Mouse (Mus musculus) limb, embryonic 11.5 days (tissue): ENCODE measurements around the gene Eml3. TPM values are rescaled to one million over a fixed set of nuclear protein-coding genes. Genes with fewer than 3 reads are reported as not detected.
A peak's percentile ranks its signal among the peaks of the same experiment; 100 is the strongest.

ENCODE experiments used
- ATAC-seq: fragments of 200-750 bp; cut with Nextera tagmentation; 2 replicates; pipeline ENCODE4 v1.8.0; 2017; ENCODE audit warnings: low read depth; ENCODE audit not compliant: insufficient number of reproducible peaks, low FRiP score, low TSS enrichment
- DNase-seq: peaks from one replicate; pipeline ENCODE4 v3.0.0-alpha.2; 2015; ENCODE audit warnings: low spot score
- H3K27ac ChIP-seq: fragments of 300-500 bp; sonication (generic); replicated peaks from 2 replicates; pipeline ENCODE4 v1.5.1; 2014; ENCODE audit warnings: low read depth, mild to moderate bottlenecking, low read length
- H3K27me3 ChIP-seq: fragments of 300-500 bp; sonication (generic); 2 replicates; pipeline ENCODE4 v1.6.1; 2014; ENCODE audit warnings: mild to moderate bottlenecking, low read length, mixed read lengths; ENCODE audit not compliant: control insufficient read depth, insufficient read depth
- H3K36me3 ChIP-seq: fragments of 300-500 bp; sonication (generic); 2 replicates; pipeline ENCODE4 v1.6.1; 2014; ENCODE audit warnings: mild to moderate bottlenecking, low read length, moderate library complexity, mixed read lengths; ENCODE audit not compliant: control insufficient read depth, insufficient read depth
- H3K4me1 ChIP-seq: fragments of 300-500 bp; sonication (generic); 2 replicates; pipeline ENCODE4 v1.6.1; 2014; ENCODE audit warnings: low read length, mixed read lengths; ENCODE audit not compliant: control insufficient read depth, insufficient read depth
- H3K4me2 ChIP-seq: fragments of 300-500 bp; sonication (generic); 2 replicates; pipeline ENCODE4 v1.6.1; 2014; ENCODE audit warnings: low read depth, mild to moderate bottlenecking, moderate library complexity; ENCODE audit not compliant: severe bottlenecking
- H3K4me3 ChIP-seq: fragments of 300-500 bp; sonication (generic); 2 replicates; pipeline ENCODE4 v1.5.1; 2014; ENCODE audit warnings: low read depth, low read length
- H3K9ac ChIP-seq: fragments of 300-500 bp; sonication (generic); 2 replicates; pipeline ENCODE4 v1.6.1; 2014; ENCODE audit warnings: mild to moderate bottlenecking, low read length
- H3K9me3 ChIP-seq: fragments of 300-500 bp; sonication (generic); 2 replicates; pipeline ENCODE4 v1.6.1; 2016; ENCODE audit warnings: low read length; ENCODE audit not compliant: control insufficient read depth
- WGBS: fragments of 180-500 bp; shearing (Covaris S2); extraction: QIAGEN DNeasy Blood & Tissue Kit; methylation state at CpG from one replicate; pipeline ENCODE4 v1.1.7; 2014; 5-methylcytosine and 5-hydroxymethylcytosine counted together
- microRNA-seq: library from miRNA; unstranded; fragments of <30 nt; microRNA quantifications from one replicate; pipeline ENCODE4, GENCODE M21; 2016
- polyA plus RNA-seq: library from polyadenylated mRNA; unstranded; fragments of >200 nt; fragmentation: Nextera tagmentation; extraction: Ambion mirVana; gene quantifications from 2 replicates; pipeline ENCODE4 v1.2.1, GENCODE M21; 2014

Gene Eml3
- polyA plus RNA-seq, 1 experiment from 2014 or later = 18.0 TPM

GRCm38 (mm10) chr19:8988346-8989065, 59.2 kb downstream of the Eml3 start:
- Histone ChIP-seq H3K9me3 (no peaks in the 10 kb centered on the region), H3K4me2 (peak overlapping the region; percentile 91), H3K36me3 (no peaks in the 10 kb centered on the region), H3K9ac (peak overlapping the region; percentile 78; the same call in 1 of the 2 replicates), H3K4me1 (peaks cover 36% of the 10 kb centered on the region), H3K4me3 (peak overlapping the region; percentile 78), H3K27ac (no peak overlapping the region; the same call in 1 of the 2 replicates), H3K27me3 (0 out of 2 replicates have a peak, but pooled peaks cover 6% of the 10 kb centered on the region)
- DNase-seq = no peak
- WGBS = 10% methylated on average over 15 of the region's 15 CpGs
- no peak; the same call in 1 of the 2 replicates for ATAC-seq

DNA sequence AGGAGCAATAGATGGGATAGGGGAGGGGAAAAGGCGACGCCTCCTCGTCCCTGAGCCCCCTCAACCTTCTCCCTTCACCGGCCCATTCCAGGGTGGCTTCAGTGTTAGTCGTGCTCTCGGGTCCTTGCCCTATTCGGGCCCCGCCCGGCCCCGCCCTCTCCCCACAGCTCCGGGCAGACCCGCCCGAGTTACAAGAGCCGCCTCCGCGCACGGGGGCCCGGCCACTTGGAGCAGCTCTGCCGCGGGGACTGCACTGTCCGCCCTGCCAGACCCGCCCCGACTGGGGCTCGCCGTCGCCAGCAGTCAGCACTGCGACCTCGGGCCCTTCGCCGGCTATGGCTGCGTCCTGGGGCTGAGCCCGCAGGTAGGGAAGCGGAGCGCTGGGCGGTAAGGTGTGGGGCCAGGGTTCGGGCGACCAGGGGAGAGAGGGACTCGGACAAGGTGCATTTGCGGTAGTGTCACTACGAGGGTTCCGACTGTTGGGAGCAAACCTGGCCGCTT, 59.8 kb downstream of the Eml3 start, which contains the start of gene Ahnak:
Gene Ahnak (plus strand): TSS at position 219 of the 501 bp plus-strand sequence.
- 1% methylated on average over 39 of the region's 42 CpGs for WGBS
- Histone ChIP-seq H3K27me3 (0 out of 2 replicates have a peak, but pooled peaks cover 6% of the 10 kb centered on the region), H3K9me3 (no peaks in the 10 kb centered on the region)

DNA sequence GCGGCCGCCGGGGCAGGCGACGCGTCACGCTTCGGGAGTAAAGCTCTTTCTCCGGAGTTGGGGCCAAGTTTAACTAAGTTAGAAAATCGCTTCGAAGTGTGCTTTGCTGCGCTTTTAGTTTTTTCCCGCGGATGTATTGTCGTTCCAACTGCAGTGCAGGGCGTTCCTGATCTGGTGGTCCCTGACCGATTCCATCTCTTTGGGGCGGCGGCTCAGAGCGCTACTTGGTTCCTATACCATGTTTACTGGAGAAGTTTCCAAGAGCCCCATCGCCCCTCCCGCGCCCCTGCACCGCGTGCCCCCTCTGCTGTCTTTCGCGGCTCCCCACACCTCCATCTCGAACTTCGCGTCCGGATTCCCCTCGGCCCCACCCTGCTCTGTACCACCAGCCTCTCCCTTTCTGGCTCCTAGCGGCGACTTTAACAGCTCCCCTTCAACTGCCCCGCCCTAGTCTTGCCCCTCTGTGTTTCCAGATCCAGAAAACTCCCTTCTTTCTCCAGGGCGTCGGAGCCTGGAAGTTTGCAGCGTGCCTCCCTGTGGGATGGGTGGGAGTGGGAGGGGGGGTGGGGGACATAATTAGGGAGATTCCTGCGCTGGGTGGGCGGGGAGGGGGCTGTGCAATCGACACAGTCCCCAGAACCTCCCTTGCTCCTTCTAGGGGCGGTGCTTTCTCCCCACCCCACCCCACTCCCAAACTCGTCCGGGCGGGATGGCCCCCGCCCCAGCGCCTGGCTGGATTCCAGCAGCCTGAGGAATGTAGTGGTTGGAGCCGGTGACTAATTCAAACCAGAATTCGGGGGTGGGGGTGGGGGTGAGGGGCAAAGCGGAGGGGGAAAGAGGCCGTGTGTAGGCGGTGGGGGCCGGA, 60.4 kb downstream of the Eml3 start:
- peak; percentile 92 for ATAC-seq
- Histone ChIP-seq H3K27ac (peak overlapping the region; percentile 83), H3K9ac (peak overlapping the region; percentile 78), H3K9me3 (no peaks in the 10 kb centered on the region), H3K36me3 (no peaks in the 10 kb centered on the region), H3K4me1 (peaks cover 32% of the 10 kb centered on the region), H3K27me3 (0 out of 2 replicates have a peak, but pooled peaks cover 6% of the 10 kb centered on the region), H3K4me2 (peak overlapping the region; percentile 91), H3K4me3 (peak overlapping the region; percentile 78)
- DNase-seq = peak; percentile 89
- WGBS = under 1% methylated on average over 53 of the region's 53 CpGs

More for the DNA sequence above, 59.8 kb downstream of the Eml3 start, which contains the start of gene Ahnak:
- peak; percentile 48 for ATAC-seq
- DNase-seq = peak; percentile 79
- Histone ChIP-seq H3K4me2 (peak within 1 kb of the TSS; percentile 91), H3K9ac (peak within 1 kb of the TSS; percentile 78), H3K27ac (peak within 1 kb of the TSS; percentile 83), H3K36me3 (no peaks in the 10 kb centered on the region), H3K4me1 (peaks cover 36% of the 10 kb centered on the region), H3K4me3 (peak within 1 kb of the TSS; percentile 78)

DNA sequence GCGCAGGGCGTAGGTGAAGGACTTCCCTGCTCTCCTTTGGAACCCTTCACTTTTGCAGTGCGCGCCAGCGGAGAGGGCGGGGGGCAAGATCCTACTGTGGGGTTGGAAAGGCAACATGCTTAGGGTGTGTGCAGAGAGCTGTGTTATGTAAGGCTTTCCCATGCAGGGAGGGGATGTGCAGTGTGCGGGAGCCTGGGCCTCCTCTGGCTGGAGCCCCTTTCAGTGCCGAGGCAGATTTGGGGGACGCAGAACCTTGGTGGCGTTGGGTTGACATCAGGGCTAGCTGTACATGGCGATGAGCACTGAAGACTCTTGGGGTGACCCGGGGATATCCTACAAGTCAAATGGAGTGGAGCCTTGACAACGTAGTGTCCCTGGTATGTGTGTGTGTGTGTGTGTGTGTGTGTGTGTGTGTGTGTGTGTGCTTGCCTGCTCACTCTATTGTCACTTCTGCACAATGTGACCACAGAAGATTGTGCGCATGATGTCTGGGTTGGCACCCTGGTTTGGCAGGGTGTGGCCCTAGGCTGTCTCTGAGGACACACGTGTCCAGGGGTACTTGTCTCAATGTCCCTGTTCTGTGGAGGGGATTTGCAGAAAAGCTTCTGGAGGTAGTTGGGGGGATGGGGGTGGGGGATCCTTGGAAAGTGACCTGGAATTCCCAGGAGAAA, 61.2 kb downstream of the Eml3 start:
- H3K9me3 ChIP-seq = no peaks in the 10 kb centered on the region
- peaks cover 31% of the 10 kb centered on the region for H3K4me1 ChIP-seq
- H3K27me3 ChIP-seq = 0 out of 2 replicates have a peak, but pooled peaks cover 6% of the 10 kb centered on the region
- H3K9ac ChIP-seq = peak overlapping the region; percentile 78
- no peaks in the 10 kb centered on the region for H3K36me3 ChIP-seq
- ATAC-seq (peak; percentile 65), DNase-seq (no peak)
- peak overlapping the region; percentile 78 for H3K4me3 ChIP-seq
- H3K27ac ChIP-seq = peak overlapping the region; percentile 83
- peak overlapping the region; percentile 91 for H3K4me2 ChIP-seq
- WGBS = 19% methylated on average over 15 of the region's 15 CpGs

Small RNA genes lying within 50 kb of the gene (microRNA-seq; reads per million reads assigned to microRNA genes)
- 0.92 reads per million for gene Mir5136

Other genes with a start within 250 kb of the Eml3 start
- gene Slc3a2, start 206.2 kb upstream of the Eml3 start, polyA plus RNA-seq = 108 and 114 TPM in 2 replicates
- gene Wdr74, start 193.7 kb upstream of the Eml3 start, polyA plus RNA-seq = 92.9 and 100 TPM in 2 replicates
- 0.99 and 1.8 TPM in 2 replicates for gene 1700092M07Rik, start 188.8 kb upstream of the Eml3 start, polyA plus RNA-seq
- 125 and 127 TPM in 2 replicates for gene Stx5a, start 188.1 kb upstream of the Eml3 start, polyA plus RNA-seq
- gene Nxf1, start 172.5 kb upstream of the Eml3 start, polyA plus RNA-seq = 228 and 247 TPM in 2 replicates
- 183 and 204 TPM in 2 replicates for gene Tmem223, start 158.6 kb upstream of the Eml3 start, polyA plus RNA-seq
- gene Tmem179b, start 155.1 kb upstream of the Eml3 start, polyA plus RNA-seq = 49.1 and 51.3 TPM in 2 replicates
- 22.5 and 23.0 TPM in 2 replicates for gene Taf6l, start 143.1 kb upstream of the Eml3 start, polyA plus RNA-seq
- 197 and 206 TPM in 2 replicates for gene Polr2g, start 131.0 kb upstream of the Eml3 start, polyA plus RNA-seq
- gene Zbtb3, start 127.0 kb upstream of the Eml3 start, polyA plus RNA-seq = 4.8 and 5.0 TPM in 2 replicates
- 63.3 and 67.1 TPM in 2 replicates for gene Ttc9c, start 110.2 kb upstream of the Eml3 start, polyA plus RNA-seq
- gene Hnrnpul2, start 109.5 kb upstream of the Eml3 start, polyA plus RNA-seq = 6.9 and 8.0 TPM in 2 replicates
- gene AC129217.1, start 99.8 kb upstream of the Eml3 start, polyA plus RNA-seq = not detected in 2 replicates
- 34.1 and 35.0 TPM in 2 replicates for gene Bscl2, start 92.1 kb upstream of the Eml3 start, polyA plus RNA-seq
- gene Gng3, start 90.4 kb upstream of the Eml3 start, polyA plus RNA-seq = 9.1 and 9.6 TPM in 2 replicates
- 0.12 and 0.47 TPM in 2 replicates for gene Lrrn4cl, start 78.8 kb upstream of the Eml3 start, polyA plus RNA-seq
- gene Ubxn1, start 58.1 kb upstream of the Eml3 start, polyA plus RNA-seq = 186 and 196 TPM in 2 replicates
- gene Uqcc3, start 48.6 kb upstream of the Eml3 start, polyA plus RNA-seq = 53.5 and 60.2 TPM in 2 replicates
- gene Lbhd1, start 45.8 kb upstream of the Eml3 start, polyA plus RNA-seq = 110 and 128 TPM in 2 replicates
- not detected in 2 replicates for gene Gm49403, start 45.6 kb upstream of the Eml3 start, polyA plus RNA-seq
- gene 1810009A15Rik, start 40.7 kb upstream of the Eml3 start, polyA plus RNA-seq = 127 and 132 TPM in 2 replicates
- 0.24 TPM in 1 of 2 replicates, not detected in the other for gene Gm49416, start 40.6 kb upstream of the Eml3 start, polyA plus RNA-seq
- 38.5 and 39.2 TPM in 2 replicates for gene Ints5, start 36.5 kb upstream of the Eml3 start, polyA plus RNA-seq
- gene Ganab, start 31.5 kb upstream of the Eml3 start, polyA plus RNA-seq = 111 and 122 TPM in 2 replicates
- 33.1 and 37.2 TPM in 2 replicates for gene B3gat3, start 9.2 kb upstream of the Eml3 start, polyA plus RNA-seq
- 1.1 and 1.4 TPM in 2 replicates for gene Rom1, start 196 bp upstream of the Eml3 start, polyA plus RNA-seq
- 58.5 and 62.0 TPM in 2 replicates for gene Mta2, start 12.3 kb downstream of the Eml3 start, polyA plus RNA-seq
- gene Tut1, start 24.3 kb downstream of the Eml3 start, polyA plus RNA-seq = 33.2 and 35.2 TPM in 2 replicates
- gene Eef1g, start 37.5 kb downstream of the Eml3 start, polyA plus RNA-seq = 567 and 588 TPM in 2 replicates
- gene Ahnak, start 59.7 kb downstream of the Eml3 start, polyA plus RNA-seq = 7.7 and 8.9 TPM in 2 replicates
- gene Scgb1a1, start 158.4 kb downstream of the Eml3 start, polyA plus RNA-seq = not detected in 2 replicates
- 19.7 and 22.8 TPM in 2 replicates for gene Asrgl1, start 206.1 kb downstream of the Eml3 start, polyA plus RNA-seq